Mouse (Mus musculus) gastrocnemius, adult 18-20 months (tissue): ENCODE measurements around the gene Lrrtm4. TPM values are rescaled to one million over a fixed set of nuclear protein-coding genes. Genes with fewer than 3 reads are reported as not detected.

Experiments
- DNase-seq: peaks from one replicate; pipeline ENCODE4 v3.0.0; 2021; ENCODE audit warnings: low spot score
- total RNA-seq, 2 experiments: library from RNA; stranded (reverse); gene quantifications; 2 replicates each; pipeline ENCODE4 v1.2.3; 2021

Gene Lrrtm4
- total RNA-seq, 2 experiments from 2014 or later = 0.07 TPM; not detected in 1

GRCm38 (mm10) chr6:80303568-80303967, 284.9 kb downstream of the Lrrtm4 start:
- no peak for DNase-seq

- no peak for DNase-seq
Observed at GRCm38 (mm10) chr6:80328391-80328790, 309.7 kb downstream of the Lrrtm4 start.

GRCm38 (mm10) chr6:80331751-80332150, 313.1 kb downstream of the Lrrtm4 start:
- no peak for DNase-seq

- no peak for DNase-seq
Observed at GRCm38 (mm10) chr6:80352307-80352706, 333.6 kb downstream of the Lrrtm4 start.

GRCm38 (mm10) chr6:80357092-80357491, 338.4 kb downstream of the Lrrtm4 start:
- DNase-seq = no peak

- no peak for DNase-seq
Observed at GRCm38 (mm10) chr6:80363593-80363992, 344.9 kb downstream of the Lrrtm4 start.

GRCm38 (mm10) chr6:80366532-80366931, 347.9 kb downstream of the Lrrtm4 start:
- DNase-seq = no peak

- DNase-seq = no peak
Observed at GRCm38 (mm10) chr6:80389571-80389970, 370.9 kb downstream of the Lrrtm4 start.

GRCm38 (mm10) chr6:80406757-80407156, 388.1 kb downstream of the Lrrtm4 start:
- DNase-seq = no peak

- no peak for DNase-seq
Observed at GRCm38 (mm10) chr6:80440135-80440534, 421.5 kb downstream of the Lrrtm4 start.

- DNase-seq = no peak
Observed at GRCm38 (mm10) chr6:80470546-80470945, 451.9 kb downstream of the Lrrtm4 start.

- no peak for DNase-seq
Observed at GRCm38 (mm10) chr6:80476153-80476552, 457.5 kb downstream of the Lrrtm4 start.

- DNase-seq = no peak
Observed at GRCm38 (mm10) chr6:80545017-80545416, 526.3 kb downstream of the Lrrtm4 start.

GRCm38 (mm10) chr6:80549907-80550306, 531.2 kb downstream of the Lrrtm4 start:
- no peak for DNase-seq

- DNase-seq = no peak
Observed at GRCm38 (mm10) chr6:80553398-80553797, 534.7 kb downstream of the Lrrtm4 start.

GRCm38 (mm10) chr6:80554991-80555390, 536.3 kb downstream of the Lrrtm4 start:
- no peak for DNase-seq

- no peak for DNase-seq
Observed at GRCm38 (mm10) chr6:80577227-80577626, 558.5 kb downstream of the Lrrtm4 start.

GRCm38 (mm10) chr6:80582225-80582624, 563.5 kb downstream of the Lrrtm4 start:
- no peak for DNase-seq

GRCm38 (mm10) chr6:80589776-80590175, 571.1 kb downstream of the Lrrtm4 start:
- DNase-seq = no peak

GRCm38 (mm10) chr6:80619508-80619907, 600.8 kb downstream of the Lrrtm4 start:
- DNase-seq = no peak

GRCm38 (mm10) chr6:80622676-80623334, 604.1 kb downstream of the Lrrtm4 start:
- no peak for DNase-seq

GRCm38 (mm10) chr6:80625509-80625908, 606.8 kb downstream of the Lrrtm4 start:
- DNase-seq = no peak

- DNase-seq = no peak
Observed at GRCm38 (mm10) chr6:80662729-80663128, 644.1 kb downstream of the Lrrtm4 start.

- DNase-seq = no peak
Observed at GRCm38 (mm10) chr6:80664039-80664438, 645.4 kb downstream of the Lrrtm4 start.
